Mouse (Mus musculus) hindbrain, postnatal 0 days (tissue): Measurements from ENCODE around the gene Ubtf. TPM values are rescaled to one million over a fixed set of nuclear protein-coding genes. Genes with fewer than 3 reads are reported as not detected.

Source experiments
- ATAC-seq: fragments of 200-750 bp; cut with Nextera tagmentation; 2 replicates; pipeline ENCODE4 v1.8.0; 2017; ENCODE audit warnings: mild to moderate bottlenecking, moderate TSS enrichment, moderate library complexity
- DNase-seq: peaks from one replicate; pipeline ENCODE4 v3.0.0-alpha.2; 2015; ENCODE audit warnings: low spot score
- H3K27ac ChIP-seq: fragments of 300-500 bp; sonication (generic); 2 replicates; pipeline ENCODE4 v1.5.1; 2014; ENCODE audit warnings: mild to moderate bottlenecking
- H3K27me3 ChIP-seq: fragments of 300-500 bp; sonication (generic); 2 replicates; pipeline ENCODE4 v1.6.1; 2014; ENCODE audit warnings: low read length, mixed read lengths; ENCODE audit not compliant: insufficient read depth
- H3K36me3 ChIP-seq: fragments of 300-500 bp; sonication (generic); 2 replicates; pipeline ENCODE4 v1.6.1; 2014; ENCODE audit warnings: low read length, mixed read lengths; ENCODE audit not compliant: insufficient read depth
- H3K4me1 ChIP-seq: fragments of 300-500 bp; sonication (generic); 2 replicates; pipeline ENCODE4 v1.6.1; 2014; ENCODE audit warnings: antibody characterized with exemption, low read length, mixed read lengths; ENCODE audit not compliant: insufficient read depth
- H3K4me2 ChIP-seq: fragments of 300-500 bp; sonication (generic); 2 replicates; pipeline ENCODE4 v1.6.1; 2014; ENCODE audit warnings: low read depth, mild to moderate bottlenecking, low read length, moderate library complexity, mixed read lengths
- H3K4me3 ChIP-seq: fragments of 300-500 bp; sonication (generic); 2 replicates; pipeline ENCODE4 v1.5.1; 2014; ENCODE audit warnings: low read length
- H3K9ac ChIP-seq: fragments of 300-500 bp; sonication (generic); replicated peaks from 2 replicates; pipeline ENCODE4 v1.6.1; 2014; ENCODE audit warnings: mild to moderate bottlenecking, low read length, moderate library complexity, mixed read lengths
- H3K9me3 ChIP-seq: fragments of 300-500 bp; sonication (generic); 2 replicates; pipeline ENCODE4 v1.6.1; 2016; ENCODE audit warnings: low read length, mixed read lengths
- CTCF ChIP-seq: IDR thresholded peaks from 2 replicates; pipeline ENCODE4 v1.5.1; 2016; ENCODE audit warnings: antibody characterized with exemption, control low read depth, low read depth
- WGBS: fragments of 180-500 bp; shearing (Covaris S2); extraction: QIAGEN DNeasy Blood & Tissue Kit; methylation state at CpG from one replicate; pipeline ENCODE4 v1.1.7; 2014; 5-methylcytosine and 5-hydroxymethylcytosine counted together
- polyA plus RNA-seq: library from polyadenylated mRNA; unstranded; fragments of >200 nt; fragmentation: Nextera tagmentation; extraction: Ambion mirVana; gene quantifications from 2 replicates; pipeline ENCODE4 v1.2.1, GENCODE M21; 2015
- total RNA-seq: library from RNA; depleted of rRNA; stranded (reverse); fragments of >200 nt; gene quantifications from 2 replicates; pipeline ENCODE4 v1.2.3, GENCODE M21; 2014

The Ubtf gene
- total and polyA plus RNA-seq, 2 experiments from 2014 or later, result 53.7 to 74.6 TPM

GRCm38 (mm10) chr11:102316572-102317297, 2.8 kb downstream of the Ubtf start:
- peak; percentile 93 for DNase-seq
- Histone ChIP-seq H3K4me1 (peaks cover 11% of the 10 kb centered on the region; the same call in 1 of the 2 replicates), H3K4me2 (peak overlapping the region; percentile 85), H3K9me3 (no peaks in the 10 kb centered on the region), H3K36me3 (peaks cover 20% of the 10 kb centered on the region), H3K9ac (peak overlapping the region; percentile 100), H3K27me3 (no peaks in the 10 kb centered on the region), H3K27ac (peak overlapping the region; percentile 99), H3K4me3 (peak overlapping the region; percentile 99)
- peak; percentile 14; the same call in 1 of the 2 replicates for TF ChIP-seq CTCF
- ATAC-seq, result peak; percentile 48
- under 1% methylated on average over 56 of the region's 80 CpGs for WGBS

- peak overlapping the region; percentile 85 for H3K4me2 ChIP-seq
- peaks cover 20% of the 10 kb centered on the region for H3K36me3 ChIP-seq
- no peaks in the 10 kb centered on the region for H3K9me3 ChIP-seq
- H3K4me1 ChIP-seq, result peaks cover 9% of the 10 kb centered on the region; the same call in 1 of the 2 replicates
- H3K4me3 ChIP-seq, result peak overlapping the region; percentile 99
- peak overlapping the region; percentile 100; the same call in 1 of the 2 replicates for H3K9ac ChIP-seq
- H3K27ac ChIP-seq, result peak overlapping the region; percentile 99
- no peaks in the 10 kb centered on the region for H3K27me3 ChIP-seq
- no peak for ATAC-seq
- no peak for DNase-seq
- TF ChIP-seq CTCF, result no peak; the same call in 1 of the 2 replicates
- WGBS, result 11% methylated on average over 14 of the region's 14 CpGs
Measured at GRCm38 (mm10) chr11:102315690-102316571, 3.6 kb downstream of the Ubtf start.

GRCm38 (mm10) chr11:102314321-102314720, 5.2 kb downstream of the Ubtf start:
- no peak overlapping the region for H3K4me2 ChIP-seq
- no peaks in the 10 kb centered on the region for H3K27me3 ChIP-seq
- peaks cover 27% of the 10 kb centered on the region for H3K36me3 ChIP-seq
- no peaks in the 10 kb centered on the region for H3K9me3 ChIP-seq
- no peak for TF ChIP-seq CTCF
- DNase-seq, result no peak
- 91% methylated on average over 12 of the region's 12 CpGs for WGBS
- H3K27ac ChIP-seq, result no peak overlapping the region
- no peak overlapping the region for H3K9ac ChIP-seq
- H3K4me3 ChIP-seq, result no peak overlapping the region
- H3K4me1 ChIP-seq, result 0 out of 2 replicates have a peak, but pooled peaks cover 7% of the 10 kb centered on the region
- no peak for ATAC-seq

GRCm38 (mm10) chr11:102312586-102312985, 7.0 kb downstream of the Ubtf start:
- no peaks in the 10 kb centered on the region for H3K27me3 ChIP-seq
- H3K4me2 ChIP-seq, result no peak overlapping the region
- ATAC-seq, result no peak
- H3K4me3 ChIP-seq, result no peak overlapping the region
- no peaks in the 10 kb centered on the region for H3K9me3 ChIP-seq
- WGBS, result 82% methylated on average over 6 of the region's 6 CpGs
- H3K27ac ChIP-seq, result no peak overlapping the region
- DNase-seq, result no peak
- no peak overlapping the region for H3K9ac ChIP-seq
- no peak for TF ChIP-seq CTCF
- H3K36me3 ChIP-seq, result peaks cover 32% of the 10 kb centered on the region
- H3K4me1 ChIP-seq, result 0 out of 2 replicates have a peak, but pooled peaks cover 7% of the 10 kb centered on the region

GRCm38 (mm10) chr11:102311966-102312365, 7.6 kb downstream of the Ubtf start:
- Histone ChIP-seq H3K4me3 (no peak overlapping the region), H3K27me3 (no peaks in the 10 kb centered on the region), H3K4me2 (no peak overlapping the region), H3K4me1 (0 out of 2 replicates have a peak, but pooled peaks cover 7% of the 10 kb centered on the region), H3K36me3 (peaks cover 38% of the 10 kb centered on the region), H3K9ac (no peak overlapping the region), H3K9me3 (no peaks in the 10 kb centered on the region), H3K27ac (no peak overlapping the region)
- 83% methylated on average over 4 of the region's 4 CpGs for WGBS
- TF ChIP-seq CTCF, result no peak
- ATAC-seq, result no peak
- no peak for DNase-seq

GRCm38 (mm10) chr11:102310768-102311695, 8.5 kb downstream of the Ubtf start:
- 54% methylated on average over 34 of the region's 38 CpGs for WGBS
- Histone ChIP-seq H3K27ac (no peak overlapping the region), H3K9ac (no peak overlapping the region), H3K4me3 (no peak overlapping the region), H3K27me3 (no peaks in the 10 kb centered on the region), H3K4me1 (0 out of 2 replicates have a peak, but pooled peaks cover 3% of the 10 kb centered on the region), H3K4me2 (no peak overlapping the region), H3K36me3 (peaks cover 47% of the 10 kb centered on the region), H3K9me3 (no peaks in the 10 kb centered on the region)
- TF ChIP-seq CTCF, result no peak
- ATAC-seq, result no peak
- no peak for DNase-seq
